Mouse (Mus musculus) brain, embryonic 14.5 days (tissue): ENCODE results near the gene Slc7a7. TPM values are rescaled to one million over a fixed set of nuclear protein-coding genes. Genes with fewer than 3 reads are reported as not detected.
"Not testable (repeated sequence)": the region's sequence is repeated elsewhere in the genome, so short reads cannot be mapped to it uniquely, and the experiment has no call there.

Source experiments
- DNase-seq: peaks from one replicate; pipeline ENCODE4 v3.0.0-alpha.2; 2011; ENCODE audit warnings: low read depth
- CTCF ChIP-seq: fragments of 200-500 bp; IDR thresholded peaks from 2 replicates; pipeline ENCODE4 v1.5.1; 2012; ENCODE audit warnings: inconsistent platforms, mild to moderate bottlenecking, moderate library complexity, borderline replicate concordance; ENCODE audit not compliant: insufficient read depth, insufficient read length; ENCODE audit errors: extremely low read depth
- POLR2A ChIP-seq: fragments of 200-500 bp; IDR thresholded peaks from 2 replicates; pipeline ENCODE4 v1.6.1; 2012; ENCODE audit warnings: mild to moderate bottlenecking, inconsistent platforms, borderline replicate concordance; ENCODE audit not compliant: poor library complexity, insufficient read depth, insufficient read length, severe bottlenecking; ENCODE audit errors: extremely low read depth
- polyA plus RNA-seq: library from polyadenylated mRNA; depleted of rRNA; stranded (reverse); fragments of >200 nt; gene quantifications from 2 replicates; pipeline ENCODE4 v1.2.3, GENCODE M21; 2012

Gene Slc7a7
- polyA plus RNA-seq, 1 experiment, result 7.2 TPM

GRCm38 (mm10) chr14:54377166-54377565 lies 40.4 kb downstream of the Slc7a7 start:
- no peak for TF ChIP-seq POLR2A
- TF ChIP-seq CTCF, result no peak

GRCm38 (mm10) chr14:54375916-54376315 lies 41.7 kb downstream of the Slc7a7 start:
- TF ChIP-seq POLR2A, result no peak
- TF ChIP-seq CTCF, result peak; percentile 41; the same call in 1 of the 2 replicates
- peak; percentile 6 for DNase-seq

More at GRCm38 (mm10) chr14:54377166-54377565, 40.4 kb downstream of the Slc7a7 start:
- DNase-seq, result no peak

- no peak for TF ChIP-seq CTCF
- TF ChIP-seq POLR2A, result no peak
- DNase-seq, result no peak
Observed at GRCm38 (mm10) chr14:54372923-54373322, 44.7 kb downstream of the Slc7a7 start.

- no peak for DNase-seq
- TF ChIP-seq CTCF (no peak), POLR2A (no peak)
Observed at GRCm38 (mm10) chr14:54371460-54371859, 46.1 kb downstream of the Slc7a7 start.

- TF ChIP-seq CTCF (no peak), POLR2A (no peak)
- DNase-seq, result no peak
Observed at GRCm38 (mm10) chr14:54370595-54370994, 47.0 kb downstream of the Slc7a7 start.

- no peak for TF ChIP-seq POLR2A
- no peak for TF ChIP-seq CTCF
- DNase-seq, result no peak
Observed at GRCm38 (mm10) chr14:54369372-54369771, 48.2 kb downstream of the Slc7a7 start.

- no peak for TF ChIP-seq POLR2A
- TF ChIP-seq CTCF, result no peak
- DNase-seq, result no peak
Observed at GRCm38 (mm10) chr14:54367429-54368060, 50.0 kb downstream of the Slc7a7 start.

GRCm38 (mm10) chr14:54366581-54366980 lies 51.0 kb downstream of the Slc7a7 start:
- no peak for DNase-seq
- TF ChIP-seq POLR2A (no peak), CTCF (no peak)

- TF ChIP-seq POLR2A, result no peak
- TF ChIP-seq CTCF, result no peak
- DNase-seq, result no peak
Observed at GRCm38 (mm10) chr14:54365026-54365645, 52.4 kb downstream of the Slc7a7 start.

GRCm38 (mm10) chr14:54363156-54363555 lies 54.4 kb downstream of the Slc7a7 start:
- TF ChIP-seq CTCF (no peak), POLR2A (no peak)
- DNase-seq, result no peak

GRCm38 (mm10) chr14:54360577-54361340 lies 56.8 kb downstream of the Slc7a7 start, which contains the start of gene Oxa1l:
Gene Oxa1l (plus strand): TSS chr14:54360834.
- peak; percentile 98 for DNase-seq
- TF ChIP-seq CTCF (no peak), POLR2A (peak; percentile 51; the same call in 1 of the 2 replicates)

GRCm38 (mm10) chr14:54354406-54354805 lies 63.2 kb downstream of the Slc7a7 start:
- TF ChIP-seq CTCF (peak; percentile 30; the same call in 1 of the 2 replicates), POLR2A (no peak)
- DNase-seq, result no peak

GRCm38 (mm10) chr14:54352314-54352713 lies 65.3 kb downstream of the Slc7a7 start:
- DNase-seq, result no peak
- TF ChIP-seq CTCF, result no peak
- TF ChIP-seq POLR2A, result no peak

- not testable (repeated sequence) for DNase-seq
Observed at GRCm38 (mm10) chr14:54350773-54351541, 66.6 kb downstream of the Slc7a7 start.

- not testable (repeated sequence) for DNase-seq
Observed at GRCm38 (mm10) chr14:54341807-54342206, 75.8 kb downstream of the Slc7a7 start.
